Mouse (Mus musculus) 416B (cell line): ENCODE data around the gene Ccdc34.
A peak's percentile ranks its signal among the peaks of the same experiment; 100 is the strongest.

ENCODE experiments used
- DNase-seq: peaks from one replicate; pipeline ENCODE4 v3.0.0; 2011; ENCODE audit warnings: low read depth

Ccdc34 gene

GRCm38 (mm10) chr2:110017616-110018505, at the start of gene Ccdc34:
Ccdc34 (plus strand) TSS chr2:110017817.
- peak; percentile 91 for DNase-seq

GRCm38 (mm10) chr2:109969381-109969780, 48.2 kb upstream of the Ccdc34 start:
- no peak for DNase-seq

- no peak for DNase-seq
Observed at GRCm38 (mm10) chr2:109969926-109970532, 47.6 kb upstream of the Ccdc34 start.

- DNase-seq, result no peak
Observed at GRCm38 (mm10) chr2:109970744-109971410, 46.7 kb upstream of the Ccdc34 start.

GRCm38 (mm10) chr2:109972310-109972709, 45.3 kb upstream of the Ccdc34 start:
- no peak for DNase-seq

GRCm38 (mm10) chr2:109972922-109973321, 44.7 kb upstream of the Ccdc34 start:
- no peak for DNase-seq

GRCm38 (mm10) chr2:109974807-109975206, 42.8 kb upstream of the Ccdc34 start:
- no peak for DNase-seq

- DNase-seq, result no peak
Observed at GRCm38 (mm10) chr2:109976181-109976580, 41.4 kb upstream of the Ccdc34 start.

- DNase-seq, result no peak
Observed at GRCm38 (mm10) chr2:109977322-109977721, 40.3 kb upstream of the Ccdc34 start.

- no peak for DNase-seq
Observed at GRCm38 (mm10) chr2:109979209-109979608, 38.4 kb upstream of the Ccdc34 start.

GRCm38 (mm10) chr2:109983435-109983834, 34.2 kb upstream of the Ccdc34 start:
- no peak for DNase-seq

GRCm38 (mm10) chr2:109984930-109985329, 32.7 kb upstream of the Ccdc34 start:
- no peak for DNase-seq

- DNase-seq, result no peak
Observed at GRCm38 (mm10) chr2:109985560-109985959, 32.1 kb upstream of the Ccdc34 start.

- DNase-seq, result no peak
Observed at GRCm38 (mm10) chr2:109986036-109986785, 31.4 kb upstream of the Ccdc34 start.

GRCm38 (mm10) chr2:109987946-109988345, 29.7 kb upstream of the Ccdc34 start:
- no peak for DNase-seq

GRCm38 (mm10) chr2:109989196-109989595, 28.4 kb upstream of the Ccdc34 start:
- no peak for DNase-seq

- DNase-seq, result no peak
Observed at GRCm38 (mm10) chr2:109989679-109990473, 27.7 kb upstream of the Ccdc34 start.

- DNase-seq, result no peak
Observed at GRCm38 (mm10) chr2:109991754-109992153, 25.9 kb upstream of the Ccdc34 start.

- peak; percentile 93 for DNase-seq
Observed at GRCm38 (mm10) chr2:109992448-109993073, 25.1 kb upstream of the Ccdc34 start.

GRCm38 (mm10) chr2:109993404-109993803, 24.2 kb upstream of the Ccdc34 start:
- no peak for DNase-seq

- DNase-seq, result no peak
Observed at GRCm38 (mm10) chr2:109995061-109995460, 22.6 kb upstream of the Ccdc34 start.
